Mouse (Mus musculus): ENCODE results near the gene Phf21a. TPM values are rescaled to one million over a fixed set of nuclear protein-coding genes. Genes with fewer than 3 reads are reported as not detected.
A peak's percentile ranks its signal among the peaks of the same experiment; 100 is the strongest.

Phf21a gene
- total and polyA plus RNA-seq, 3 experiments, result 26.4 to 30.2 (median 27.6) TPM

DNA sequence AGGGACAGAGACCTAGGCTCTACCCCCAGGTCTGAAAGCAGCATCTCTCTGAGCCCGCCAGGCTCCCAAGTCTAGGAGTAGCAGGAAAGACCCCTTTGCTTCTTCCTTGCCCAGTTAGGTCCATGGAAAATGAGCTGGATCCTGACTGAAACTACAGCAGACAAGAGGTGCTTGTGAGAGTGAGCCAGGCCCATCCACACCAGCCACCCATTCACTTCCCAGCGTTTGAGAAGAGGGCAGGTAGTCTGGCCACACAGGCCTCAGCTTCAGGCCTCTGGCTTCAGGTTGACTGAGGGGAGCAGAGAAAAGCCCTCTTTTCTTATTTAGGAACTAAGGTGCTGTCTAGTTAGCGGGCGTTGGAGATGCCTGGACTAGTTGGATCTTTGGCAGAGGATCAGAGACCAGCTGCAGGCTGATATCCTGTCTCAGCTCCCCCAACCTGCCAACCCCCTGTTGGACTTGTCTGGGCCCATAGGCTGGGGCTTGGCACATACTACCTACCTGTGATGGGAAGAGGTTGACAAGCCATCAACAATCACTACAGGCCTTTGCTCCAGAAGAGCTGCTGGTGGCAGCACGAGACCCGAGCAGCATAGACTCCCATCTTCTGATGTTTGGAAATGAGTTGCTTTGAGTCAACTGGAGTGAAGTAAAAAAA lies 269.8 kb downstream of the Phf21a start:
- Histone ChIP-seq H3K79me2 (replicated peaks; ENCODE audit: control insufficient read depth, insufficient read depth, low read length) (no peaks in the 10 kb centered on the region), H3K27ac (no peak overlapping the region), H3K36me3 (ENCODE audit: control insufficient read depth, insufficient read depth, low read length) (peaks cover 2% of the 10 kb centered on the region), H3K4me3 (no peak overlapping the region), H3K9ac (ENCODE audit: low read depth, low read length) (no peak overlapping the region), H3K4me1 (ENCODE audit: control insufficient read depth, insufficient read depth, low read length) (no peaks in the 10 kb centered on the region), H3K27me3 (ENCODE audit: control insufficient read depth, insufficient read depth, low read length) (no peaks in the 10 kb centered on the region)
- DNase-seq, result no peak
- TF ChIP-seq POLR2A (IDR thresholded peaks at IDR 0.05; ENCODE audit: insufficient read depth, low read depth, low read length), result no peak
- no peak for TF ChIP-seq EP300 (IDR thresholded peaks at IDR 0.05; ENCODE audit: insufficient read depth, low read depth, low read length)
- no peak for TF ChIP-seq CTCF (IDR thresholded peaks at IDR 0.05)
- intact Hi-C loops (cut with DNase I), result no loop called here
- 94% methylated on average over 6 of the region's 6 CpGs for WGBS

DNA sequence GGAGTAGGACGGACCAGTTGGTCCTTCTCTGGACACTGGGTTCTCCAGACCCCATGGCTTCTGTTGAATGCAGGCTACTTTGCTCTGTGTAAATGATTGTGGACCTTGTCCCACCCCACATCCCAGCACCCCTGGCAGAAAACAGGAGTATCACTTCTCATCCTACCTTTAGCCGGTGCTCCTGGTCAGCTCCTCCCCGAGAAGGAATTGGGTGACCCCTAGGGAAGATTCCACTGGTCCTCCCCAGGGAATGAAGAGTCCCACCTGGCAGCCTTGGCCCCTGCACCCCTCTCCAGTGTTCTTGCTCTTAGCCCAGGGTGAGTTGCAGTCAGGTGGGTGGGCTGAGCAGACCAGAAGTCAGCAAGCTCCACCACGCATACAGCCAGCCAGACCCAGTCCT lies 271.2 kb downstream of the Phf21a start:
- Histone ChIP-seq H3K4me3 (no peak overlapping the region), H3K36me3 (ENCODE audit: control insufficient read depth, insufficient read depth, low read length) (no peaks in the 10 kb centered on the region), H3K27ac (no peak overlapping the region), H3K27me3 (ENCODE audit: control insufficient read depth, insufficient read depth, low read length) (no peaks in the 10 kb centered on the region), H3K79me2 (replicated peaks; ENCODE audit: control insufficient read depth, insufficient read depth, low read length) (no peaks in the 10 kb centered on the region), H3K4me1 (ENCODE audit: control insufficient read depth, insufficient read depth, low read length) (no peaks in the 10 kb centered on the region), H3K9ac (ENCODE audit: low read depth, low read length) (no peak overlapping the region)
- intact Hi-C loops (cut with DNase I), result no loop called here
- WGBS, result 94% methylated on average over 4 of the region's 4 CpGs
- no peak for DNase-seq
- TF ChIP-seq POLR2A (IDR thresholded peaks at IDR 0.05; ENCODE audit: insufficient read depth, low read depth, low read length), result no peak
- no peak for TF ChIP-seq CTCF (IDR thresholded peaks at IDR 0.05)
- no peak for TF ChIP-seq EP300 (IDR thresholded peaks at IDR 0.05; ENCODE audit: insufficient read depth, low read depth, low read length)

GRCm38 (mm10) chr2:92365568-92365967 lies 272.7 kb downstream of the Phf21a start:
- Histone ChIP-seq H3K4me3 (no peak overlapping the region), H3K4me1 (ENCODE audit: control insufficient read depth, insufficient read depth, low read length) (no peaks in the 10 kb centered on the region), H3K36me3 (ENCODE audit: control insufficient read depth, insufficient read depth, low read length) (no peaks in the 10 kb centered on the region), H3K27me3 (ENCODE audit: control insufficient read depth, insufficient read depth, low read length) (peaks cover 5% of the 10 kb centered on the region; the same call in 1 of the 2 replicates), H3K27ac (no peak overlapping the region), H3K9ac (ENCODE audit: low read depth, low read length) (no peak overlapping the region), H3K79me2 (replicated peaks; ENCODE audit: control insufficient read depth, insufficient read depth, low read length) (no peaks in the 10 kb centered on the region)
- WGBS, result 86% methylated on average over 10 of the region's 10 CpGs
- no peak for DNase-seq
- TF ChIP-seq EP300 (IDR thresholded peaks at IDR 0.05; ENCODE audit: insufficient read depth, low read depth, low read length), result no peak
- TF ChIP-seq CTCF (IDR thresholded peaks at IDR 0.05), result no peak
- no peak for TF ChIP-seq POLR2A (IDR thresholded peaks at IDR 0.05; ENCODE audit: insufficient read depth, low read depth, low read length)
- intact Hi-C loops (cut with DNase I), result no loop called here

DNA sequence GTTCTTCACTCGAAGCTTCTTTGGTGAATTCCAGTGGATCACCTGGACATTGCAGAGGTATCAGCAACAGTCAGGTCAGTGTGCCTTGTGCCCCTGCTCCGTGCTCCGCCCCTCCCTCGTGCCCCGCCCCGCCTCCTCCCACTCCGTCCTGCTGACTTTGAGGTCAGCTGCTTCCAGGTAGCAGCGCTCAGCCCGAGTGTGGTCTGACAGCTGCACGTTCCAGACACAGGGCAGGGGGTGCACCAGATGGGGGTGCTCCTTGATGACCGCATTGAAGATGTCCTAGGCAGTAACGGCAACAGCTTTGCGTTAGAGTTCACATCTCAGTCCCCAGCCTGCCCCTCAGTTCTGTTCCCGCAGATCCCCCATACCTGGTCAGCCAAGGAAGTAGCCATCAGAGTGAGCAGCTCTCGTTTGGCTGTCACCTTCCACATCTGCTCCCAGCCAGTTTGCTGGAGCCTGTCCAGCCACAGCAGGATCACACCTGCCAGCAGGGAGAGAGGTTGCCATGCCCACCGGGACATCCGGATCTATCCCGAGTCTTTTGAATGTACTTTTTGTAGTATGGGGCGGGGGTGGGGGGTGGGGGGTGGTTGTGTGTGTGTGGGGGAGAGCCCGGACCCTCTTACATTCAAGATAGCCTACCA lies 274.6 kb downstream of the Phf21a start:
- Histone ChIP-seq H3K79me2 (replicated peaks; ENCODE audit: control insufficient read depth, insufficient read depth, low read length) (no peaks in the 10 kb centered on the region), H3K4me1 (ENCODE audit: control insufficient read depth, insufficient read depth, low read length) (no peaks in the 10 kb centered on the region), H3K36me3 (ENCODE audit: control insufficient read depth, insufficient read depth, low read length) (no peaks in the 10 kb centered on the region), H3K4me3 (no peak overlapping the region), H3K9ac (ENCODE audit: low read depth, low read length) (no peak overlapping the region), H3K27me3 (ENCODE audit: control insufficient read depth, insufficient read depth, low read length) (peaks cover 11% of the 10 kb centered on the region), H3K27ac (no peak overlapping the region)
- no peak for DNase-seq
- 27% methylated on average over 20 of the region's 20 CpGs for WGBS
- TF ChIP-seq EP300 (IDR thresholded peaks at IDR 0.05; ENCODE audit: insufficient read depth, low read depth, low read length), result no peak
- no peak for TF ChIP-seq POLR2A (IDR thresholded peaks at IDR 0.05; ENCODE audit: insufficient read depth, low read depth, low read length)
- no peak for TF ChIP-seq CTCF (IDR thresholded peaks at IDR 0.05)
- intact Hi-C loops (cut with DNase I), result no loop called here

- no peak for DNase-seq
- intact Hi-C loops (cut with DNase I), result no loop called here
- H3K79me2 ChIP-seq (replicated peaks; ENCODE audit: control insufficient read depth, insufficient read depth, low read length), result no peaks in the 10 kb centered on the region
- no peak overlapping the region for H3K27ac ChIP-seq
- H3K36me3 ChIP-seq (ENCODE audit: control insufficient read depth, insufficient read depth, low read length), result no peaks in the 10 kb centered on the region
- peaks cover 3% of the 10 kb centered on the region for H3K4me1 ChIP-seq (ENCODE audit: control insufficient read depth, insufficient read depth, low read length)
- 16% methylated on average over 19 of the region's 19 CpGs for WGBS
- peaks cover 11% of the 10 kb centered on the region for H3K27me3 ChIP-seq (ENCODE audit: control insufficient read depth, insufficient read depth, low read length)
- TF ChIP-seq POLR2A (IDR thresholded peaks at IDR 0.05; ENCODE audit: insufficient read depth, low read depth, low read length) (no peak), EP300 (IDR thresholded peaks at IDR 0.05; ENCODE audit: insufficient read depth, low read depth, low read length) (no peak), CTCF (IDR thresholded peaks at IDR 0.05) (no peak)
- peak overlapping the region; percentile 34; the same call in 1 of the 2 replicates for H3K4me3 ChIP-seq
- H3K9ac ChIP-seq (ENCODE audit: low read depth, low read length), result peak overlapping the region; percentile 35; the same call in 1 of the 2 replicates
These were observed 277.5 kb downstream of the Phf21a start for GRCm38 (mm10) chr2:92370375-92370774.
